Mouse (Mus musculus) ES-Bruce4 (cell line): Measurements from ENCODE around the gene Gm10277. TPM values are rescaled to one million over a fixed set of nuclear protein-coding genes. Genes with fewer than 3 reads are reported as not detected.

ENCODE experiments used
- H3K27ac ChIP-seq: 2 replicates; pipeline ENCODE4 v1.5.1; 2012; ENCODE audit warnings: low read length, inconsistent platforms; ENCODE audit not compliant: insufficient read depth
- H3K27me3 ChIP-seq: 2 replicates; pipeline ENCODE4 v1.6.1; 2012; ENCODE audit warnings: mild to moderate bottlenecking, low read length, inconsistent platforms; ENCODE audit not compliant: control insufficient read depth, poor library complexity, insufficient read depth, severe bottlenecking
- H3K36me3 ChIP-seq: 2 replicates; pipeline ENCODE4 v1.6.1; 2012; ENCODE audit warnings: inconsistent platforms, mild to moderate bottlenecking, low read length, moderate library complexity; ENCODE audit not compliant: control insufficient read depth, poor library complexity, insufficient read depth, severe bottlenecking
- H3K4me1 ChIP-seq: one replicate; pipeline ENCODE4 v1.8.1; 2011; ENCODE audit warnings: low read length; ENCODE audit not compliant: control insufficient read depth, insufficient read depth
- H3K4me3 ChIP-seq: 2 replicates; pipeline ENCODE4 v1.5.1; 2011; ENCODE audit warnings: low read depth, mild to moderate bottlenecking, low read length
- H3K9ac ChIP-seq: 2 replicates; pipeline ENCODE4 v1.6.1; 2012; ENCODE audit warnings: low read depth, mild to moderate bottlenecking, inconsistent platforms; ENCODE audit not compliant: poor library complexity, severe bottlenecking
- H3K9me3 ChIP-seq: replicated peaks from 2 replicates; pipeline ENCODE4 v1.6.1; 2012; ENCODE audit warnings: mild to moderate bottlenecking, low read length, inconsistent platforms; ENCODE audit not compliant: control insufficient read depth, poor library complexity, insufficient read depth, severe bottlenecking
- CTCF ChIP-seq: IDR thresholded peaks from one replicate; pipeline ENCODE4 v1.8.1; 2011; ENCODE audit warnings: low read depth, low read length
- EP300 ChIP-seq: IDR thresholded peaks from 2 replicates; pipeline ENCODE4 v1.6.1; 2011; ENCODE audit warnings: low read depth, low read length; ENCODE audit not compliant: insufficient read depth
- POLR2A ChIP-seq: IDR thresholded peaks from one replicate; pipeline ENCODE4 v1.8.1; 2011; ENCODE audit warnings: low read length; ENCODE audit not compliant: insufficient read depth
- polyA plus RNA-seq: library from polyadenylated mRNA; stranded (reverse); fragments of >200 nt; gene quantifications from 2 replicates; pipeline ENCODE4 v1.2.4, GENCODE M21; 2011; ENCODE audit warnings: low read depth; ENCODE audit not compliant: missing spikeins, insufficient read depth, insufficient read length

Gm10277 gene
- polyA plus RNA-seq, 1 experiment, result not detected

DNA sequence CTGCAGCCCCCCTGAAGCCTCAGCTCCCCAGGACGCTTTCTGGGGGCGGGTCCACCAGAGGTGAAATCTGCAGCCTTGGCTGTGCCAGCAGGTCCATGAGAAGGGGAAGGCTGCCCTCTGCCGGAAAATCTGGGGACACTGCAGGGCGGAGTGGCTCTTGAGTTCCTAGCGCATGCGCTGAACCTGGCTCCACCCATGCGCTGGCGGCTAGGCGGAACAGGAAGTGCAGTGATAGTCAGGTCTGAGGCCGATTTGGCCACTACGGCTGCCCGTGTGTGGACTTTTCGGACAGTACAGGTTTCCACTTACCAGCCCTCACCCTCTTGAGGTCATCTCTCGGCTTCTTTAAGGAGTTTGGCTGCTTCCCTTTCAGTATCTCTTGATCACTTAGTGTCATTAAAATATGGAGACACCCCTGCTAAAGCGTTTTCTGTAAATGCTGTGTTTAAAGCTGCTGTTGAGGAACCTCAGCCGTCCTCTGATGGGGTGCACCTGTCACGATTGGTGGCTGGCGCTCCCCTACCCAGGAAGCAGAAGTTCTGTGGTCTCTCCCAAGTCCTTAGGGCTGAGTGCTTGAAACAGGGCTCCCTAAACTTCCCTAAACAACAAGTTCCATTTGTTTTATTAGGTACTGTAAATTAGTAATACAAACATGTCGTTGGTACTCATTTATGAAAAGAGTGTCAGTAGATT, 5.8 kb upstream of the Gm10277 start:
- H3K27me3 ChIP-seq, result no peaks in the 10 kb centered on the region
- H3K27ac ChIP-seq, result no peak overlapping the region
- no peaks in the 10 kb centered on the region for H3K36me3 ChIP-seq
- peak; percentile 95 for TF ChIP-seq CTCF
- peak; percentile 50 for TF ChIP-seq POLR2A
- TF ChIP-seq EP300, result peak; percentile 71; the same call in 1 of the 2 replicates
- H3K4me1 ChIP-seq, result peaks cover 6% of the 10 kb centered on the region
- H3K9ac ChIP-seq, result peak overlapping the region; percentile 56
- peak overlapping the region; percentile 26 for H3K4me3 ChIP-seq
- H3K9me3 ChIP-seq, result no peaks in the 10 kb centered on the region

DNA sequence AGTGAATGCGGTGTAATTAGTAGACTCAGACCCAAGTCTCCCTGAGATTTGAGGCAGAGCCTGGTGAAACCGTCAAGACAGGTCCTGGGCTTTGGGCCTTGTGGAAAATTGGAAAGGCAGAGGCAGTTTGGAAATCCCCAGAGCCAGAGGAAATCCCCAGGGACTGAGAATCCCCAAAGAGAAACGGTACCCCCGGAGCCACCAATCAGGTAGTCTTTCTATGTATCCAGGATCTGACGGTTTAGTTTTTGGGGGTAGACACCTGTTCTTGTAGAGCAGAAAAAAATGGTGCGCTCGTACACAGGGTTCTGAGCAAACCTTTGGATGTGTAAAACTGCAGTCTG, 5.0 kb upstream of the Gm10277 start:
- no peaks in the 10 kb centered on the region for H3K27me3 ChIP-seq
- TF ChIP-seq CTCF, result no peak
- TF ChIP-seq POLR2A, result no peak
- TF ChIP-seq EP300, result no peak
- H3K4me1 ChIP-seq, result peaks cover 6% of the 10 kb centered on the region
- H3K4me3 ChIP-seq, result no peak overlapping the region
- H3K27ac ChIP-seq, result peak overlapping the region; percentile 58
- no peaks in the 10 kb centered on the region for H3K9me3 ChIP-seq
- H3K9ac ChIP-seq, result peak overlapping the region; percentile 15; the same call in 1 of the 2 replicates
- no peaks in the 10 kb centered on the region for H3K36me3 ChIP-seq

DNA sequence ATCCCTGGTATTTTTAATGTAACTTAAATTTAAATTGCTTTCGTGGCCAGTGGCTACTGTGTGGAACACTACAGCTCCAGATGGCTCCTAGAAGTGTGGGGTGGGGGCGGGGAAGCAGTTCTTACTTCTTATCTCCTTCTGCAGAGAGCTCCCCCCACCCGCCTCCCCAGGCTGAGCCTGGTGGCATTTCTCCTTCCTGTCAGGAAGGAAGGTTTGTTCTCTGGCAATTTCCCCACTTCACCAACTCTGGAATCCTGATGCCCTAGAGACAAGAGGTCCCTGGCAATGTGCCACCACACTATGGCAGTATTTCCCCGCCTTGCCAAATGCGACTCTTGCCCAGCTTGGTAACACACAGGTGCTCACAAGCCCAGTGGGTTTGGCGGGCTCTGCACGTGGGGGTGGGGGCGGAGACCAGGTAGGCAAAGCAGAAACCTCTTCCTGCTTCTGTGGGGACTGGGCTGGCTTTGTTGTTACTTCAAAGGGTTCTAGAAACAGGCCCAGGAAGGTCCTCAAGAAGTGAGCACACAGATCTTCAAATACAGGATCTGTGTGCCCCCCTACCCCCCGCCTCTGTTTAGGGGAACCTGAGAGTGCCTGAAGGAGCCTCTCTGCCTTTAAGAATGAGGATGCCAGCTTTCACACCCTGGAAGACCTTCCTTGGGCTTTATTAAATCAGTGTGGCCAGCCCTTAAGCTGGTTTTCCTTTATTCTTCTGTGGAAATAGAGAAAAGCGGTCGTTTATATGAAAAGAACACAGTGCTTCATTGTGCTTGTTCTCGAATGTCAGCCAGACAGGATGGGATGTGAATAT, 4.4 kb upstream of the Gm10277 start:
- no peak overlapping the region for H3K4me3 ChIP-seq
- no peaks in the 10 kb centered on the region for H3K9me3 ChIP-seq
- TF ChIP-seq CTCF (no peak), POLR2A (no peak), EP300 (no peak)
- no peaks in the 10 kb centered on the region for H3K36me3 ChIP-seq
- H3K4me1 ChIP-seq, result peaks cover 6% of the 10 kb centered on the region
- no peaks in the 10 kb centered on the region for H3K27me3 ChIP-seq
- H3K27ac ChIP-seq, result peak overlapping the region; percentile 58
- H3K9ac ChIP-seq, result peak overlapping the region; percentile 15; the same call in 1 of the 2 replicates

- no peaks in the 10 kb centered on the region for H3K27me3 ChIP-seq
- H3K27ac ChIP-seq, result peak overlapping the region; percentile 46
- H3K9me3 ChIP-seq, result no peaks in the 10 kb centered on the region
- 0 out of 2 replicates have a peak overlapping the region, but pooled peaks have one; percentile 15 for H3K9ac ChIP-seq
- peaks cover 7% of the 10 kb centered on the region for H3K4me1 ChIP-seq
- no peaks in the 10 kb centered on the region for H3K36me3 ChIP-seq
- H3K4me3 ChIP-seq, result no peak overlapping the region
- TF ChIP-seq CTCF (no peak), EP300 (no peak), POLR2A (no peak)
Measured at GRCm38 (mm10) chr11:77791241-77791727, 3.7 kb upstream of the Gm10277 start.

DNA sequence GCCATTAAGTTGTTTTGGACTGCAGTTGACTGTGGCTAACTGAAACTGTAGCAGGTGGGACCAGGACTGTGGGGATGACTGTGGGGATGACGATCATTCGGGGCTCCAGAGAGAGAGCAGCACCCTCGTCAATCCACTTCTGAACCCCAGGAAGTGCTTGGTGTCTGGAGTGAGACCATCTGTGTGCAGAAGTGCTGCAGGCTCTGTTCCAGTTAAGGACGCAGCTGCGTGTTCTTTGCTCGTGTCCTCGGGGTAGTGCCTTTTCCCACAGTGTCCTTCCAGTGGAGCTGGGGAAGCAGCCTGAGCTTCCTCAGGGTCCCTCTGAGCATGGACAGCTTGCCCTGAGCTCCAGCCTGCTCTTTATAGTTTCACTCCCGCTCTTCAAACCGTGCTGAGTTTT, 2.7 kb upstream of the Gm10277 start:
- Histone ChIP-seq H3K9me3 (no peaks in the 10 kb centered on the region), H3K4me1 (peaks cover 12% of the 10 kb centered on the region)

More for the DNA sequence above, 2.7 kb upstream of the Gm10277 start:
- TF ChIP-seq CTCF (no peak), EP300 (no peak), POLR2A (no peak)
- Histone ChIP-seq H3K4me3 (no peak overlapping the region), H3K27ac (peak overlapping the region; percentile 46), H3K27me3 (no peaks in the 10 kb centered on the region), H3K9ac (no peak overlapping the region), H3K36me3 (no peaks in the 10 kb centered on the region)
